Mouse (Mus musculus): Measurements from ENCODE around the gene Zcwpw1.
"Not testable (repeated sequence)": the region's sequence is repeated elsewhere in the genome, so short reads cannot be mapped to it uniquely, and the experiment has no call there.

- TF ChIP-seq POLR2A (IDR thresholded peaks at IDR 0.05; ENCODE audit: low read depth, low read length); CTCF (IDR thresholded peaks at IDR 0.05; ENCODE audit: borderline replicate concordance, insufficient read depth, low read length): not testable (repeated sequence)
Measured at GRCm38 (mm10) chr5:137864008-137864407, 76.4 kb downstream of the Zcwpw1 start.

Data from embryonic fibroblast, embryonic 13.5 days (primary cell).